Mouse (Mus musculus) embryonic facial prominence, embryonic 11.5 days (tissue): ENCODE data around the gene Cntd1. TPM values are rescaled to one million over a fixed set of nuclear protein-coding genes. Genes with fewer than 3 reads are reported as not detected.

Experiments used
- ATAC-seq: fragments of 200-750 bp; cut with Nextera tagmentation; replicated peaks from 2 replicates; pipeline ENCODE4 v1.8.0; 2017; ENCODE audit warnings: low read depth; ENCODE audit not compliant: insufficient number of reproducible peaks, low FRiP score, low TSS enrichment
- DNase-seq: peaks from one replicate; pipeline ENCODE4 v3.0.0-alpha.2; 2015; ENCODE audit warnings: low spot score
- H3K27ac ChIP-seq: fragments of 300-500 bp; sonication (generic); replicated peaks from 2 replicates; pipeline ENCODE4 v1.5.1; 2014; ENCODE audit warnings: mild to moderate bottlenecking, low read depth, low read length, control low read depth
- H3K27me3 ChIP-seq: fragments of 300-500 bp; sonication (generic); 2 replicates; pipeline ENCODE4 v1.6.1; 2014; ENCODE audit warnings: mild to moderate bottlenecking, low read length, moderate library complexity, mixed read lengths; ENCODE audit not compliant: control insufficient read depth, insufficient read depth
- H3K36me3 ChIP-seq: fragments of 300-500 bp; sonication (generic); replicated peaks from 2 replicates; pipeline ENCODE4 v1.6.1; 2014; ENCODE audit warnings: low read depth, mild to moderate bottlenecking, low read length, moderate library complexity, mixed read lengths; ENCODE audit not compliant: control insufficient read depth, insufficient read depth
- H3K4me1 ChIP-seq: fragments of 300-500 bp; sonication (generic); 2 replicates; pipeline ENCODE4 v1.6.1; 2014; ENCODE audit warnings: low read length, mixed read lengths; ENCODE audit not compliant: control insufficient read depth, insufficient read depth
- H3K4me2 ChIP-seq: fragments of 300-500 bp; sonication (generic); 2 replicates; pipeline ENCODE4 v1.6.1; 2014; ENCODE audit warnings: low read depth, mild to moderate bottlenecking, control low read depth, low read length, moderate library complexity
- H3K4me3 ChIP-seq: fragments of 300-500 bp; sonication (generic); 2 replicates; pipeline ENCODE4 v1.5.1; 2014; ENCODE audit warnings: low read depth, low read length, control low read depth
- H3K9ac ChIP-seq: fragments of 300-500 bp; sonication (generic); replicated peaks from 2 replicates; pipeline ENCODE4 v1.6.1; 2014; ENCODE audit warnings: mild to moderate bottlenecking, control low read depth, low read length
- H3K9me3 ChIP-seq: fragments of 300-500 bp; sonication (generic); replicated peaks from 2 replicates; pipeline ENCODE4 v1.6.1; 2016; ENCODE audit warnings: mild to moderate bottlenecking, low read length, inconsistent platforms, mixed read lengths; ENCODE audit not compliant: control insufficient read depth
- WGBS: fragments of 180-500 bp; shearing (Covaris S2); extraction: QIAGEN DNeasy Blood & Tissue Kit; methylation state at CpG from one replicate; pipeline ENCODE4 v1.1.7; 2014; 5-methylcytosine and 5-hydroxymethylcytosine counted together
- polyA plus RNA-seq: library from polyadenylated mRNA; unstranded; fragments of >200 nt; fragmentation: Nextera tagmentation; extraction: Ambion mirVana; gene quantifications from 2 replicates; pipeline ENCODE4 v1.2.1, GENCODE M21; 2014

The Cntd1 gene
- 1.6 and 1.8 TPM in 2 replicates for polyA plus RNA-seq

DNA sequence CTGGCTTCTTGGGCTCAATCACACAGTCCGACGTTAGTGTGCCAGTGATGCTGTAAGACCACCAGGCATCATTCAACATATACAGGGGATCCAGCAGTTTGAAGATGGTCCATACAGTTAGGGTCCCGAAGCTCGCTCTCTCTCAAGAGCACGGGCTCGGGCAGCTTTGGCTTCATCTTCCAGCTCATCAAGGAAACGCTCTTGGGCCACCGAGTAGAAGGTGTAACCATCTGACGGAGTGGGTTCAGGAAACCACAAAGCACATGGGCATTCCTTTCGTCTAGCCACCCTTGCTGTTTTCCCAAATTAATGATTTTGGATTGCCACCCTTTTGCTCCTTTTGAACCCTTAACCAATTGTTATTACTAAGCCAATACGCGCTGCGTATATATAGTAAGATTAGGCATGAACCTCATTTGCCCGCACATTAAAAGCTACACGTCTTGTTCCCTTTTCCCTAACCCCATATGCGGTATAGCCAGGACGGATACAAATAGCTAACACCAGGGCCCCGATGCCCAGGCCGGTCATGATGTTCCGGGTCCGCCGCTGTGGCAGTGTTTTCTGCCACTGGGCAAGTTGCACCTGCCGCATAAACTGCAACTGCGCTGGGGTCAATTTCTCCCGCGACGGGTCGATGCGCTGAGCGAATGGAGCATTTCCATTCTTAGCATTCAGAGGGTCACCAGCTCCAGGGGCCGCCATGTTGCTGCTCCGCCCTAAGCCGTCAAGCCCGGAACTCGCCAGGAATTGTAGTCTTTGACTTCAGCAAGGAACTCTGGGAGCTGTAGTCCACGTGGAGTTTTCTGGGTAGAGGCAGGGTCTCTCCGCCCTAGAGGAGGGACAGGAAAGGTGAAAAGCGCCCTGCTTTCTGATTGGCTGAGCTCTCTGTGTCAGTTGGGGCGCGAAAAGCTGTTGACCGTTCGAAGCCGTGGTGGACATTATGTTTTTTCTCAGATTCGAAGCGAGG lies at the start of gene Cntd1, which contains the start of gene Coa3:
TSS of gene Cntd1 (plus strand) at position 790 of the 970 bp plus-strand sequence.
TSS of gene Coa3 (minus strand) at position 892 of the 970 bp plus-strand sequence.
- H3K27ac ChIP-seq: no peak within 1 kb of the TSS
- H3K36me3 ChIP-seq: no peaks in the 10 kb centered on the region
- peak; percentile 97 for DNase-seq
- ATAC-seq: peak; percentile 91
- H3K4me2 ChIP-seq: peak within 1 kb of the TSS; percentile 82
- no peaks in the 10 kb centered on the region for H3K27me3 ChIP-seq
- H3K9me3 ChIP-seq: no peaks in the 10 kb centered on the region
- peak within 1 kb of the TSS; percentile 67 for H3K4me3 ChIP-seq
- peak within 1 kb of the TSS; percentile 69 for H3K9ac ChIP-seq
- peaks cover 4% of the 10 kb centered on the region; the same call in 1 of the 2 replicates for H3K4me1 ChIP-seq
- 10% methylated on average over 45 of the region's 45 CpGs for WGBS

GRCm38 (mm10) chr11:101229361-101229900 lies 49.4 kb upstream of the Cntd1 start:
- ATAC-seq (no peak), DNase-seq (no peak)
- no peaks in the 10 kb centered on the region for H3K27me3 ChIP-seq
- H3K9me3 ChIP-seq: no peaks in the 10 kb centered on the region
- no peaks in the 10 kb centered on the region for H3K36me3 ChIP-seq
- no peak overlapping the region for H3K4me3 ChIP-seq
- no peak overlapping the region for H3K27ac ChIP-seq
- H3K4me2 ChIP-seq: no peak overlapping the region
- H3K9ac ChIP-seq: no peak overlapping the region
- peaks cover 13% of the 10 kb centered on the region for H3K4me1 ChIP-seq
- 35% methylated on average over 8 of the region's 8 CpGs for WGBS

DNA sequence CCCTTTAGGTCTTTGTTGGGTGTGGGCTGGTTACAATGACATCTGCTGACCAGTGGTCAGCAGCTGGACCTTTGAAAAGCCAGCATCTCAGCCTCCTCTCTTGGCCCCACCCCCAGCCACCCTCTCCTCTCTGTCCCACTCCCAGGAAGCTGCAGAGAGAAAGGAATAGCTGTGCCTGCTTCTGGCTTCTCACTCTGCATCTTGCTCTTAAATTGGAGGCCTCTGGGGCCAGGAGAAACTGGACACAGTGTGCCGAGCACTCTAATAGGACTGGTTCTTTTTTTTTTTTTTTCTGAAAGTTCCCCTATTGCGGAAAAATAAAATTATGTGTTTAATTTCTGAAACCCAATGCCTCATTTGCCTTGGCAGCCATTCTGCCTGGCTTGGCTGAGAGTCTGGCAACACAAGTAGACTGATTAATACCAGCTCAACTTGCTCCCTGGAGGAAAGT lies 48.7 kb upstream of the Cntd1 start:
- peak overlapping the region; percentile 7; the same call in 1 of the 2 replicates for H3K9ac ChIP-seq
- no peaks in the 10 kb centered on the region for H3K9me3 ChIP-seq
- no peaks in the 10 kb centered on the region for H3K27me3 ChIP-seq
- peak overlapping the region; percentile 49; the same call in 1 of the 2 replicates for H3K27ac ChIP-seq
- H3K4me1 ChIP-seq: peaks cover 13% of the 10 kb centered on the region
- ATAC-seq (no peak), DNase-seq (no peak)
- no peak overlapping the region for H3K4me3 ChIP-seq
- H3K36me3 ChIP-seq: no peaks in the 10 kb centered on the region
- no peak overlapping the region for H3K4me2 ChIP-seq
- 18% methylated on average over 2 of the region's 2 CpGs for WGBS

- no peaks in the 10 kb centered on the region for H3K36me3 ChIP-seq
- no peaks in the 10 kb centered on the region for H3K9me3 ChIP-seq
- H3K27ac ChIP-seq: peak overlapping the region; percentile 89
- H3K4me2 ChIP-seq: peak overlapping the region; percentile 24; the same call in 1 of the 2 replicates
- DNase-seq (peak; percentile 60), ATAC-seq (no peak)
- H3K4me1 ChIP-seq: peaks cover 13% of the 10 kb centered on the region
- no peaks in the 10 kb centered on the region for H3K27me3 ChIP-seq
- no peak overlapping the region; the same call in 1 of the 2 replicates for H3K9ac ChIP-seq
- H3K4me3 ChIP-seq: no peak overlapping the region
- 15% methylated on average over 5 of the region's 5 CpGs for WGBS
Observed at GRCm38 (mm10) chr11:101230526-101230925, 48.3 kb upstream of the Cntd1 start.

- peak; percentile 49 for DNase-seq
- 7% methylated on average over 18 of the region's 18 CpGs for WGBS
- Histone ChIP-seq H3K36me3 (no peaks in the 10 kb centered on the region), H3K4me2 (peak overlapping the region; percentile 24), H3K27me3 (no peaks in the 10 kb centered on the region), H3K4me3 (no peak overlapping the region), H3K4me1 (peaks cover 13% of the 10 kb centered on the region), H3K9me3 (no peaks in the 10 kb centered on the region), H3K27ac (peak overlapping the region; percentile 89), H3K9ac (peak overlapping the region; percentile 49)
- no peak for ATAC-seq
Observed at GRCm38 (mm10) chr11:101230991-101231871, 47.6 kb upstream of the Cntd1 start.

DNA sequence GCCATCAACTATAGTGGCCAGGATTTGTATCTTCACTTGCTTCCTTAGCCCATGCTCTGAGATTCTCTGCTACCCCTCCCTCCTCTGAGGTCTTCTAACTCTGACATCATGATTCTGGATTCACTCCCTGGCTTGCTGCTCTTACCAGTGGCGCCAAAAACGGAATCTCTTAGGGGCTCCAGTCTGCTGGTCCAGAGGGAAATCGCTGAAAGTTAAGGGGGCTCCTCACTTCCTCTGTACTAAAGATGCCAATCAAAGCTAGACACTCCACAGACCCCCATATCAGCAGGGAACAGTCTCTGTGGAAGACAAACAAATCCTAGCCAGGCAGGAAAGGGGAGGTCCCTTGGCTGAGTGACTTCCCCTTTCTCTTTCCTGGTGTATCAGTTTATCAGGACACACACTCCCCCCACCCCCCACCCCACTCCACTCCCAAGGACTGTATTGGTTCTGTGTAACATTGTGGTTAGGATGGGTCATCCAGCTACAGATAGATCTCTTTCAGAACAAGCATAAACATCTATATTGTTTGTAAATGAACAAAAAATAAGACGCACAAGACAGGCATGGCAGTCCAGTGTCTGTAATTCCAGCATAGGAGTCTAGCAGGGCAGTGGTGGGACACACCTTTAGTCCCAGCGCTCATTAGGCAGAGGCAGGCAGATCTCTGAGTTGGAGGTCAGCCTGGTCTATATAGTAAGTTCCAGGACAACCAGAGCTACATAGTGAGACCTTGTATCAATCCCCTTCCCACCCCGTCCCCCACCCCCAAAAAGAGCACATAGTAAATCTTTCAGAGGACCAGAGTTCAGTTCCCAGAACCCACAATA lies 46.6 kb upstream of the Cntd1 start:
- peak; percentile 55; the same call in 1 of the 2 replicates for ATAC-seq
- Histone ChIP-seq H3K27ac (peak overlapping the region; percentile 89), H3K4me1 (peaks cover 13% of the 10 kb centered on the region), H3K4me3 (no peak overlapping the region), H3K4me2 (no peak overlapping the region), H3K9ac (0 out of 2 replicates have a peak overlapping the region, but pooled peaks have one; percentile 49), H3K27me3 (no peaks in the 10 kb centered on the region), H3K36me3 (no peaks in the 10 kb centered on the region), H3K9me3 (no peaks in the 10 kb centered on the region)
- peak; percentile 54 for DNase-seq
- whole genome bisulfite sequencing: 47% methylated on average over 6 of the region's 6 CpGs

DNA sequence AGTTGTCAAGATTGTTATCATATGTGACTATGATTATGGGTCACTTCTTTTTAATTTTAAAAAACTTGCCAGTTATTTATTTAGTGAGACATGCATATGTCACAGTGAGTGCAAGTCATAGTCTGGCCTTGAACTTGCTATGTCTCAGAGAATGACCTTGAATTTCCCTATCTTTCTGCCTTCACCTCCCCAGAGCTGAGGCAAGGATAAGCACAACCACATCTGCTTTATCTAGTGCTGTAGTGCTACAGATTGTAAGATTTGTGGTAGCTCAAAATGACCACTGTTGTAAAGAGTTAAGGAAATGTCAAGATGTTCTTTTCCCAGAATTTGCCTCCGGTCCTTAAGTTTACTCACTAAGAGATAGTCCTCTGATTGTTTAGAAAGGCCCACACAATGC lies 45.6 kb upstream of the Cntd1 start:
- Histone ChIP-seq H3K4me3 (no peak overlapping the region), H3K36me3 (no peaks in the 10 kb centered on the region), H3K4me2 (no peak overlapping the region), H3K27me3 (no peaks in the 10 kb centered on the region), H3K4me1 (peaks cover 13% of the 10 kb centered on the region), H3K27ac (no peak overlapping the region), H3K9me3 (no peaks in the 10 kb centered on the region), H3K9ac (no peak overlapping the region)
- WGBS: 94% methylated on average over 1 of the region's 1 CpGs
- ATAC-seq: no peak
- DNase-seq: no peak
